Mouse (Mus musculus) telencephalon, adult 2 months (tissue): ENCODE data around the gene Aes.

Experiments
- DNase-seq: peaks from one replicate; pipeline ENCODE4 v3.0.0-alpha.2; 2011; ENCODE audit warnings: low read depth, low spot score

Gene Aes

GRCm38 (mm10) chr10:81597137-81597950, 38.1 kb downstream of the Aes start:
- DNase-seq, result no peak

- DNase-seq, result no peak
Observed at GRCm38 (mm10) chr10:81598342-81598741, 39.1 kb downstream of the Aes start.

GRCm38 (mm10) chr10:81598871-81599270, 39.6 kb downstream of the Aes start:
- no peak for DNase-seq

- DNase-seq, result no peak
Observed at GRCm38 (mm10) chr10:81599630-81600029, 40.3 kb downstream of the Aes start.

- DNase-seq, result no peak
Observed at GRCm38 (mm10) chr10:81600096-81600495, 40.8 kb downstream of the Aes start.

- peak; percentile 84 for DNase-seq
Observed at GRCm38 (mm10) chr10:81600738-81601203, 41.5 kb downstream of the Aes start, which contains the start of gene Tle6. Gene Tle6 (minus strand): TSS chr10:81601073.

- no peak for DNase-seq
Observed at GRCm38 (mm10) chr10:81601396-81601905, 42.2 kb downstream of the Aes start.

GRCm38 (mm10) chr10:81602741-81603151, 43.5 kb downstream of the Aes start:
- DNase-seq, result no peak

- no peak for DNase-seq
Observed at GRCm38 (mm10) chr10:81604019-81604967, 45.0 kb downstream of the Aes start.

GRCm38 (mm10) chr10:81604968-81605665, 45.8 kb downstream of the Aes start:
- peak; percentile 67 for DNase-seq

- DNase-seq, result no peak
Observed at GRCm38 (mm10) chr10:81605666-81605973, 46.3 kb downstream of the Aes start.

GRCm38 (mm10) chr10:81605974-81606751, 46.9 kb downstream of the Aes start, which contains the start of gene BC025920:
Gene BC025920 (plus strand): TSS chr10:81606270.
- DNase-seq, result peak; percentile 99

- no peak for DNase-seq
Observed at GRCm38 (mm10) chr10:81608308-81608707, 49.0 kb downstream of the Aes start.

- no peak for DNase-seq
Observed at GRCm38 (mm10) chr10:81612779-81613178, 53.5 kb downstream of the Aes start.

- no peak for DNase-seq
Observed at GRCm38 (mm10) chr10:81615486-81615885, 56.2 kb downstream of the Aes start.
